In the genomic region with DNA sequence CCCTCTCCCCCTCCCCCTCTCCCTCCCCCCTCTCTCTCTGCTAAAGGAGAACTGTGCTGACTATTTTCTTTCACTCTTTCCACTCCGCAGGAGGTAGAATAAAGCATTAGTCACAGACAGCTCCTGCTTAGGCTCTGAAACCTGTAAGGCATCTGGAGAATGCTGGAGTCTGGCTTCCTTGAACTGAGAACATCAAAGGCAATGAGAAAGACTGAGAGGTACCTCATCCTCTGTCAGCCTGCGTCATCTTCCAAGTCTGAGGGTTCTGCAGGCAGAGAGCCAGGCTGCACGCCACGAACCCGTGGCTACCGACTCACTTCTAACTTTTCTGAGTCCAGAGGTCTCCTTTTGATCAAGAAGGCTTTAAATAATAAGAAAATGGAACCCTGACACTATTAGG, we compare ENCODE assay signal across 12 mouse cellular contexts. TPM values are rescaled to one million over a fixed set of nuclear protein-coding genes. Genes with fewer than 3 reads are reported as not detected.
DNase-seq lines count a peak whose midpoint lies in the region; ATAC-seq and TF ChIP-seq lines count a peak whose summit lies in the region.
"Had no signal": no experiment of that assay in that cellular context is flagged by ENCODE, and none has a peak within 500 bp of the region (broad histone marks: within the 10 kb centered on the region; RNA-seq: fewer than 3 reads in every experiment).

No protein-coding gene starts in this region.

- no peak overlapping the region for H3K27ac ChIP-seq in gastrocnemius, adult 2 months
- no peak overlapping the region for H3K27ac ChIP-seq in thymus, adult 2 months (ENCODE audit: control insufficient read depth, insufficient read depth, low read length)
- H3K27ac ChIP-seq in embryonic facial prominence, embryonic 13.5 days = peak overlapping the region; percentile 8; the same call in 1 of the 2 replicates
- H3K27ac ChIP-seq: layer of hippocampus, adult 2 months had no signal

- no peaks in the 10 kb centered on the region for H3K9me3 ChIP-seq in embryonic facial prominence, embryonic 13.5 days

- ATAC-seq in embryonic facial prominence, embryonic 13.5 days (ENCODE audit: insufficient number of reproducible peaks, insufficient read depth, low FRiP score, low TSS enrichment, low read depth) = no peak

- no peaks in the 10 kb centered on the region for H3K27me3 ChIP-seq in thymus, adult 2 months (ENCODE audit: control insufficient read depth, insufficient read depth, low read length)
- no peaks in the 10 kb centered on the region for H3K27me3 ChIP-seq in embryonic facial prominence, embryonic 13.5 days

- H3K36me3 ChIP-seq in thymus, adult 2 months (ENCODE audit: control insufficient read depth, insufficient read depth, low read length) = no peaks in the 10 kb centered on the region
- no peaks in the 10 kb centered on the region for H3K36me3 ChIP-seq in embryonic facial prominence, embryonic 13.5 days

- intact Hi-C loops in gastrocnemius, adult 2 months (cut with DNase I) = no loop called here
- intact Hi-C loops in gastrocnemius, postnatal 36 days (cut with DNase I) = no loop called here

- peaks cover 5% of the 10 kb centered on the region; the same call in 1 of the 2 replicates for H3K4me1 ChIP-seq in thymus, adult 2 months (replicated peaks; ENCODE audit: control insufficient read depth, insufficient read depth, low read length)
- peaks cover 22% of the 10 kb centered on the region for H3K4me1 ChIP-seq in embryonic facial prominence, embryonic 13.5 days

- TF ChIP-seq CTCF in gastrocnemius, adult 2 months (IDR thresholded peaks at IDR 0.05) = no peak
- no peak for TF ChIP-seq CTCF in thymus, adult 2 months (IDR thresholded peaks at IDR 0.05; ENCODE audit: borderline replicate concordance, control insufficient read depth, extremely low read depth, insufficient read depth, low read length, poor library complexity)

- no peak for TF ChIP-seq POLR2A in thymus, adult 2 months (IDR thresholded peaks at IDR 0.05; ENCODE audit: control insufficient read depth, extremely low read depth, insufficient read depth, low read length, poor library complexity)

- WGBS in thymus, adult 2 months = 3% methylated on average over 6 of the region's 6 CpGs
- 3% methylated on average over 6 of the region's 6 CpGs for WGBS in embryonic facial prominence, embryonic 13.5 days

- H3K9ac ChIP-seq in embryonic facial prominence, embryonic 13.5 days = no peak overlapping the region

- peak overlapping the region; percentile 38 for H3K4me3 ChIP-seq in gastrocnemius, adult 2 months
- H3K4me3 ChIP-seq in thymus, adult 2 months (ENCODE audit: control insufficient read depth, insufficient read depth, low read length) = no peak overlapping the region
- no peak overlapping the region for H3K4me3 ChIP-seq in embryonic facial prominence, embryonic 13.5 days
- H3K4me3 ChIP-seq: layer of hippocampus, adult 2 months had no signal

- 0 out of 2 replicates have a peak overlapping the region, but pooled peaks have one; percentile 20 for H3K4me2 ChIP-seq in embryonic facial prominence, embryonic 13.5 days

- DNase-seq in gastrocnemius, adult 2 months = no peak
- DNase-seq in gastrocnemius, postnatal 36 days = no peak
- peak; percentile 50 for DNase-seq in thymus, postnatal 0 days (ENCODE audit: low spot score)
- no peak for DNase-seq in thymus, adult 2 months
- DNase-seq in yolk sac, embryonic 10.5 days (ENCODE audit: low spot score) = peak; percentile 27
- no peak for DNase-seq in right cerebral cortex, postnatal 36 days (ENCODE audit: low spot score in 2 of 2)
- DNase-seq in lung, postnatal 10 days = no peak
- DNase-seq: cerebellum, adult 18-20 months; gastrocnemius, postnatal 25 days; right cerebral cortex, postnatal 4 days had no signal

RNA-seq across cellular contexts. Expression of a gene that starts 20.5 kb away (rescaled TPM):
- 10 to 100 TPM; 22.9 to 33.8 TPM for total RNA-seq in gastrocnemius, adult 2 months (2021)
- 10 to 100 TPM; 16.7 to 24.2 TPM for total RNA-seq in gastrocnemius, postnatal 36 days (2021)
- 21.1 and 21.4 TPM in 2 replicates for polyA plus RNA-seq in thymus, postnatal 0 days (2015; fragmentation: Nextera tagmentation; extraction: Ambion mirVana)
- 7.2 and 9.1 TPM in 2 replicates for polyA plus RNA-seq in thymus, adult 2 months (2012; rRNA removed)
- polyA plus RNA-seq in embryonic facial prominence, embryonic 13.5 days (2015; fragmentation: Nextera tagmentation; extraction: Ambion mirVana) = 14.6 and 16.2 TPM in 2 replicates

Comparison
In these comparisons a context has a peak if more than half of its experiments do, and no peak if none do; other contexts are left out.
1. DNase-seq: peak in thymus, postnatal 0 days (single experiment) and yolk sac, embryonic 10.5 days (single experiment); none in gastrocnemius, adult 2 months (single experiment), gastrocnemius, postnatal 36 days (0 of 2), thymus, adult 2 months (single experiment), right cerebral cortex, postnatal 36 days (0 of 2) and lung, postnatal 10 days (single experiment).